Comparison of ENCODE assay signal across 9 mouse cellular contexts in genomic region chr14:56598759-56599158, GRCm38 (mm10). TPM values are rescaled to one million over a fixed set of nuclear protein-coding genes. Genes with fewer than 3 reads are reported as not detected.
DNase-seq lines count a peak whose midpoint lies in the region; ATAC-seq and TF ChIP-seq lines count a peak whose summit lies in the region.
"Had no signal": no experiment of that assay in that cellular context is flagged by ENCODE, and none has a peak within 500 bp of the region (broad histone marks: within the 10 kb centered on the region; RNA-seq: fewer than 3 reads in every experiment).

No protein-coding gene starts in this region.

- no peak overlapping the region; the same call in 1 of the 2 replicates for H3K27ac ChIP-seq in embryonic facial prominence, embryonic 10.5 days (replicated peaks)
- H3K27ac ChIP-seq in limb, embryonic 11.5 days (replicated peaks; ENCODE audit: low read depth, low read length) = no peak overlapping the region
- H3K27ac ChIP-seq: midbrain, embryonic 12.5 days had no signal

- peak; percentile 19 for DNase-seq in layer of hippocampus, adult 11-12 months (ENCODE audit: low spot score)
- DNase-seq in layer of hippocampus, postnatal 14 days (ENCODE audit: low spot score in 2 of 2) = no peak
- peak; percentile 72 for DNase-seq in adrenal gland, postnatal 10 days
- DNase-seq in embryonic facial prominence, embryonic 10.5 days (ENCODE audit: low spot score) = peak; percentile 68
- peak; percentile 65 for DNase-seq in limb, embryonic 11.5 days (ENCODE audit: low spot score)
- DNase-seq in retina, embryonic 14.5 days (ENCODE audit: low spot score) = peak; percentile 69
- DNase-seq in frontal cortex, postnatal 25 days (ENCODE audit: low spot score in 2 of 2) = no peak

- ATAC-seq in limb, embryonic 11.5 days (ENCODE audit: insufficient number of reproducible peaks, low FRiP score, low TSS enrichment, low read depth) = no peak

- H3K9me3 ChIP-seq in E14TG2a.4 (ENCODE audit: low read length) = no peaks in the 10 kb centered on the region
- no peaks in the 10 kb centered on the region for H3K9me3 ChIP-seq in embryonic facial prominence, embryonic 10.5 days
- no peaks in the 10 kb centered on the region for H3K9me3 ChIP-seq in limb, embryonic 11.5 days (ENCODE audit: control insufficient read depth, low read length)
- H3K9me3 ChIP-seq: midbrain, embryonic 12.5 days had no signal

- H3K4me3 ChIP-seq in E14TG2a.4 (replicated peaks; ENCODE audit: low read length) = no peak overlapping the region
- H3K4me3 ChIP-seq in embryonic facial prominence, embryonic 10.5 days = no peak overlapping the region
- H3K4me3 ChIP-seq in limb, embryonic 11.5 days (ENCODE audit: low read depth, low read length) = no peak overlapping the region
- H3K4me3 ChIP-seq: midbrain, embryonic 12.5 days had no signal

- no peak overlapping the region for H3K4me2 ChIP-seq in limb, embryonic 11.5 days (ENCODE audit: low read depth, severe bottlenecking)
- H3K4me2 ChIP-seq: midbrain, embryonic 12.5 days had no signal

- H3K9ac ChIP-seq in limb, embryonic 11.5 days (ENCODE audit: low read length) = no peak overlapping the region
- H3K9ac ChIP-seq: midbrain, embryonic 12.5 days had no signal

- peaks cover 12% of the 10 kb centered on the region for H3K4me1 ChIP-seq in E14TG2a.4 (replicated peaks; ENCODE audit: low read depth, low read length)
- H3K4me1 ChIP-seq in embryonic facial prominence, embryonic 10.5 days = no peaks in the 10 kb centered on the region
- H3K4me1 ChIP-seq in limb, embryonic 11.5 days (ENCODE audit: control insufficient read depth, insufficient read depth, low read length) = no peaks in the 10 kb centered on the region
- H3K4me1 ChIP-seq: midbrain, embryonic 12.5 days had no signal

- WGBS in embryonic facial prominence, embryonic 10.5 days = 49% methylated on average over 6 of the region's 6 CpGs
- 47% methylated on average over 6 of the region's 6 CpGs for WGBS in limb, embryonic 11.5 days

- TF ChIP-seq CTCF in E14TG2a.4 (conservative IDR thresholded peaks at IDR 0.05; ENCODE audit: low read length) = peak; percentile 92

- no peaks in the 10 kb centered on the region for H3K27me3 ChIP-seq in E14TG2a.4 (ENCODE audit: insufficient read depth, low read length)
- H3K27me3 ChIP-seq in embryonic facial prominence, embryonic 10.5 days (replicated peaks; ENCODE audit: low read depth, poor library complexity, severe bottlenecking) = no peaks in the 10 kb centered on the region
- H3K27me3 ChIP-seq in limb, embryonic 11.5 days (ENCODE audit: control insufficient read depth, insufficient read depth, low read length) = no peaks in the 10 kb centered on the region
- H3K27me3 ChIP-seq: midbrain, embryonic 12.5 days had no signal

- no peaks in the 10 kb centered on the region for H3K36me3 ChIP-seq in E14TG2a.4 (ENCODE audit: insufficient read depth, low read length)
- no peaks in the 10 kb centered on the region for H3K36me3 ChIP-seq in embryonic facial prominence, embryonic 10.5 days (replicated peaks)
- no peaks in the 10 kb centered on the region for H3K36me3 ChIP-seq in limb, embryonic 11.5 days (ENCODE audit: control insufficient read depth, insufficient read depth, low read length)
- H3K36me3 ChIP-seq: midbrain, embryonic 12.5 days had no signal

RNA-seq across cellular contexts. Expression of gene Parp4, which starts 23.3 kb away (rescaled TPM):
- total RNA-seq in layer of hippocampus, postnatal 14 days (2021) = 1 to 10 TPM; 4.7 to 5.3 TPM
- 10 to 100 TPM; 20.1 to 25.6 TPM for total RNA-seq in adrenal gland, postnatal 10 days (2021)
- 2.0 and 2.2 TPM in 2 replicates for polyA plus RNA-seq in embryonic facial prominence, embryonic 10.5 days (2016; fragmentation: Nextera tagmentation; extraction: Ambion mirVana)
- polyA plus RNA-seq in limb, embryonic 11.5 days (2014; fragmentation: Nextera tagmentation; extraction: Ambion mirVana) = 2.2 and 2.8 TPM in 2 replicates

RNA-seq across cellular contexts. Expression of gene Cenpj, which starts 23.5 kb away (rescaled TPM):
- 1 to 10 TPM; 3.1 to 3.7 TPM for total RNA-seq in layer of hippocampus, postnatal 14 days (2021)
- total RNA-seq in adrenal gland, postnatal 10 days (2021) = 1 to 10 TPM; 7.2 to 8.0 TPM
- polyA plus RNA-seq in embryonic facial prominence, embryonic 10.5 days (2016; fragmentation: Nextera tagmentation; extraction: Ambion mirVana) = 20.9 and 21.3 TPM in 2 replicates
- 22.1 and 24.7 TPM in 2 replicates for polyA plus RNA-seq in limb, embryonic 11.5 days (2014; fragmentation: Nextera tagmentation; extraction: Ambion mirVana)

Comparison
In these comparisons a context has a peak if more than half of its experiments do, and no peak if none do; other contexts are left out.
1. DNase-seq: peak in layer of hippocampus, adult 11-12 months (single experiment), adrenal gland, postnatal 10 days (single experiment), embryonic facial prominence, embryonic 10.5 days (single experiment), limb, embryonic 11.5 days (single experiment) and retina, embryonic 14.5 days (single experiment); none in layer of hippocampus, postnatal 14 days (0 of 2) and frontal cortex, postnatal 25 days (0 of 2).